ENCODE assay signal across 9 mouse cellular contexts in the genomic region with DNA sequence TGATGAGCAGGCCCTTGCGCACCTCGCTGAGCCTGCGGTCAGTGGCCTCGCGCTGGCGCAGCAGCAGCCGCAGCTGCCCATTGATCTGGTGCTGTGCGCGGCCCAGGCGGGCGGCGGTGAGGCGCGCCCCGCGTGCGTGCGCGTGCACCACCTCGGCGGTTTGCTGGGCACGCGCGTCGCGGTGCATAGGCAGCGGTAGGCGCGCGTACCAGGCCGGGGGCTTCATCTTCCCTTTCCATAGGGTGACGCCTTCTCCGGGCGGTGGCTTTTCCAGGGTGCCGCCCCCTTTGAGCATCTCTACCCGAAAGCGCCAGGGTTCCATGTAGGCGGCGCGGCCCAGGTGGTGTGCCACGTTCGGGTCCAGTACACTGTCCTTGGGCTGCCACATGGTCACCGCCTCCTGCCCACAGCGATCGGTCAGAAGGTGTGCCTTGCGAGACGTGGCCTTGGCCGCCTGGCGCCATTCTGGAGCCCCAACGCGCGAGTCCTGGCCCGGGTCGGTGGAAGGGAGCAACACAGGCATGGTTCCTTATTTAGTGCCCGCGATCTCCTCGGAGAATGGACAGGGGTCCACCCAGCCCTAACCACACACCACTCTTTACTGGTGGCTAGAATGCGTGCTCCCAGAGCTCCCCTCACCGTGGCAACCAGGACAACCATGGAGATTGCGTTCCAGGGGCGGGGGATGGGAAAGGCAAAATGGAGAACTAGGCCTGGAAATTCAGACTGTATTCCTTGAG. TPM values are rescaled to one million over a fixed set of nuclear protein-coding genes. Genes with fewer than 3 reads are reported as not detected.
A peak's percentile ranks its signal among the peaks of the same experiment; 100 is the strongest.
DNase-seq lines count a peak whose midpoint lies in the region; ATAC-seq lines count a peak whose summit lies in the region.
"Had no signal": no experiment of that assay in that cellular context is flagged by ENCODE, and none has a peak within 500 bp of the region (broad histone marks: within the 10 kb centered on the region; RNA-seq: fewer than 3 reads in every experiment).

A gene (minus strand): TSS at position 614 of the 740 bp plus-strand sequence.

- H3K36me3 ChIP-seq in kidney, embryonic 16.5 days (ENCODE audit: insufficient read depth, low read length): no peaks in the 10 kb centered on the region
- H3K36me3 ChIP-seq in limb, embryonic 15.5 days: no peaks in the 10 kb centered on the region
- H3K36me3 ChIP-seq in neural tube, embryonic 14.5 days (ENCODE audit: control insufficient read depth, insufficient read depth, low read length): no peaks in the 10 kb centered on the region

- peak within 1 kb of the TSS; percentile 90 for H3K4me2 ChIP-seq in kidney, embryonic 16.5 days (replicated peaks; ENCODE audit: low read depth, low read length)
- peak within 1 kb of the TSS; percentile 86 for H3K4me2 ChIP-seq in limb, embryonic 15.5 days
- peak within 1 kb of the TSS; percentile 75 for H3K4me2 ChIP-seq in neural tube, embryonic 14.5 days (ENCODE audit: low read depth, low read length)

- 0 out of 2 replicates have a peak within 1 kb of the TSS, but pooled peaks have one; percentile 52 for H3K27ac ChIP-seq in kidney, embryonic 16.5 days (ENCODE audit: low read length)
- H3K27ac ChIP-seq in limb, embryonic 15.5 days: peak within 1 kb of the TSS; percentile 63
- H3K27ac ChIP-seq in neural tube, embryonic 14.5 days (ENCODE audit: low read depth, low read length): peak within 1 kb of the TSS; percentile 88
- H3K27ac ChIP-seq: macrophage had no signal

- peaks cover 6% of the 10 kb centered on the region; the same call in 1 of the 2 replicates for H3K27me3 ChIP-seq in kidney, embryonic 16.5 days (ENCODE audit: insufficient read depth, low read length)
- no peaks in the 10 kb centered on the region for H3K27me3 ChIP-seq in limb, embryonic 15.5 days
- H3K27me3 ChIP-seq in neural tube, embryonic 14.5 days (ENCODE audit: control insufficient read depth, insufficient read depth, low read length): no peaks in the 10 kb centered on the region

- peak within 1 kb of the TSS; percentile 50 for H3K4me3 ChIP-seq in kidney, embryonic 16.5 days (ENCODE audit: low read length)
- H3K4me3 ChIP-seq in limb, embryonic 15.5 days: peak within 1 kb of the TSS; percentile 58
- peak within 1 kb of the TSS; percentile 47 for H3K4me3 ChIP-seq in neural tube, embryonic 14.5 days (ENCODE audit: low read depth, low read length)

- peak; percentile 3 to 9 for DNase-seq in heart, adult 18-20 months
- DNase-seq in heart, adult 9 months (ENCODE audit: low spot score in 2 of 2): no peak
- DNase-seq in gastrocnemius, postnatal 10 days: peak; percentile 49
- peak; percentile 65 to 76 for DNase-seq in urinary bladder, postnatal 4 days (ENCODE audit: low spot score in 2 of 2)

- H3K9me3 ChIP-seq in kidney, embryonic 16.5 days (ENCODE audit: low read length): no peaks in the 10 kb centered on the region
- no peaks in the 10 kb centered on the region for H3K9me3 ChIP-seq in limb, embryonic 15.5 days
- H3K9me3 ChIP-seq in neural tube, embryonic 14.5 days (ENCODE audit: control insufficient read depth, low read length): no peaks in the 10 kb centered on the region

- peak within 1 kb of the TSS; percentile 63 for H3K9ac ChIP-seq in kidney, embryonic 16.5 days (replicated peaks; ENCODE audit: low read length)
- peak within 1 kb of the TSS; percentile 48 for H3K9ac ChIP-seq in limb, embryonic 15.5 days
- peak within 1 kb of the TSS; percentile 73 for H3K9ac ChIP-seq in neural tube, embryonic 14.5 days (replicated peaks; ENCODE audit: low read depth, low read length)

- H3K4me1 ChIP-seq in kidney, embryonic 16.5 days (ENCODE audit: insufficient read depth, low read length): peaks cover 9% of the 10 kb centered on the region; the same call in 1 of the 2 replicates
- H3K4me1 ChIP-seq in limb, embryonic 15.5 days: peaks cover 9% of the 10 kb centered on the region; the same call in 1 of the 2 replicates
- peaks cover 6% of the 10 kb centered on the region; the same call in 1 of the 2 replicates for H3K4me1 ChIP-seq in neural tube, embryonic 14.5 days (ENCODE audit: control insufficient read depth, insufficient read depth, low read length)

- ATAC-seq in common myeloid progenitor, adult 5-6 weeks (replicated peaks; ENCODE audit: low read depth, poor library complexity, severe bottlenecking): peak; percentile 55
- ATAC-seq in kidney, embryonic 16.5 days (ENCODE audit: low FRiP score, low TSS enrichment): peak; percentile 92
- ATAC-seq in limb, embryonic 15.5 days (ENCODE audit: insufficient number of reproducible peaks, low FRiP score, low TSS enrichment, low read depth): peak; percentile 89
- ATAC-seq in neural tube, embryonic 14.5 days (ENCODE audit: low read depth): peak; percentile 96

- 1% methylated on average over 60 of the region's 61 CpGs for WGBS in kidney, embryonic 16.5 days
- WGBS in limb, embryonic 15.5 days: 2% methylated on average over 54 of the region's 61 CpGs
- under 1% methylated on average over 61 of the region's 61 CpGs for WGBS in neural tube, embryonic 14.5 days

RNA-seq across cellular contexts. Expression of the gene that starts here (rescaled TPM):
- total RNA-seq in heart, adult 18-20 months (2021): not detected
- total RNA-seq in common myeloid progenitor, adult 5-6 weeks (2017): not detected in 2 replicates
- total RNA-seq in gastrocnemius, postnatal 10 days (2021): not detected
- not detected in 2 replicates for polyA plus RNA-seq in kidney, embryonic 16.5 days (2015; fragmentation: Nextera tagmentation; extraction: Ambion mirVana)
- polyA plus RNA-seq in limb, embryonic 15.5 days (2015; fragmentation: Nextera tagmentation; extraction: Ambion mirVana): 0.10 and 0.14 TPM in 2 replicates
- 0.20 and 0.40 TPM in 2 replicates for polyA plus RNA-seq in neural tube, embryonic 14.5 days (2014; fragmentation: Nextera tagmentation; extraction: Ambion mirVana)
- polyA plus RNA-seq: macrophage had no signal

Comparison
In these comparisons a context has a peak if more than half of its experiments do, and no peak if none do; other contexts are left out.
1. Peak in DNase-seq in heart, adult 18-20 months; RNA of the gene not detected or under 1 TPM.
2. Peak in ATAC-seq in common myeloid progenitor, adult 5-6 weeks; RNA of the gene not detected or under 1 TPM.
3. Peak in DNase-seq in gastrocnemius, postnatal 10 days; RNA of the gene not detected or under 1 TPM.
4. Peak in ATAC-seq, H3K4me3 ChIP-seq, H3K27ac ChIP-seq, H3K9ac ChIP-seq and H3K4me2 ChIP-seq in kidney, embryonic 16.5 days; RNA of the gene not detected or under 1 TPM.
5. Peak in ATAC-seq, H3K4me3 ChIP-seq, H3K27ac ChIP-seq, H3K9ac ChIP-seq and H3K4me2 ChIP-seq in limb, embryonic 15.5 days; RNA of the gene not detected or under 1 TPM.
6. Peak in ATAC-seq, H3K4me3 ChIP-seq, H3K27ac ChIP-seq, H3K9ac ChIP-seq and H3K4me2 ChIP-seq in neural tube, embryonic 14.5 days; RNA of the gene not detected or under 1 TPM.
7. DNase-seq: peak in urinary bladder, postnatal 4 days (2 of 2); none in heart, adult 9 months (0 of 2).
8. Peak in every context shown above with its lines, with median percentiles within 50 percentile points of each other: ATAC-seq, H3K27ac ChIP-seq, H3K4me2 ChIP-seq, H3K4me3 ChIP-seq and H3K9ac ChIP-seq.